In genomic region chr3:138454711-138455435, GRCm38 (mm10) we compare ENCODE assay signal across 27 mouse cellular contexts. TPM values are rescaled to one million over a fixed set of nuclear protein-coding genes. Genes with fewer than 3 reads are reported as not detected.
DNase-seq lines count a peak whose midpoint lies in the region; ATAC-seq and TF ChIP-seq lines count a peak whose summit lies in the region.
"Had no signal": no experiment of that assay in that cellular context is flagged by ENCODE, and none has a peak within 500 bp of the region (broad histone marks: within the 10 kb centered on the region; RNA-seq: fewer than 3 reads in every experiment).

No protein-coding gene starts in this region.

- peak; percentile 41 for ATAC-seq in lung, embryonic 16.5 days (ENCODE audit: low read depth)
- ATAC-seq: activated CD4-positive, CD25-positive, alpha-beta regulatory T cell, adult 4 months; CD4-positive, CD25-positive, alpha-beta regulatory T cell, adult 4 months; hindbrain, postnatal 0 days had no signal

- no peak overlapping the region for H3K4me3 ChIP-seq in kidney, adult 2 months (ENCODE audit: insufficient read depth, low read depth, low read length)
- no peak overlapping the region for H3K4me3 ChIP-seq in lung, embryonic 16.5 days (ENCODE audit: low read length)
- no peak overlapping the region for H3K4me3 ChIP-seq in embryonic fibroblast, embryonic 13.5 days (ENCODE audit: insufficient read depth, low read length)
- H3K4me3 ChIP-seq: embryonic facial prominence, embryonic 12.5 days; forebrain, embryonic 13.5 days; gastrocnemius, adult 2 months; heart, embryonic 10.5 days; hindbrain, embryonic 13.5 days had no signal

- H3K9ac ChIP-seq in lung, embryonic 16.5 days (ENCODE audit: low read length): no peak overlapping the region
- H3K9ac ChIP-seq: embryonic facial prominence, embryonic 12.5 days; forebrain, embryonic 13.5 days; hindbrain, embryonic 13.5 days had no signal

- H3K9me3 ChIP-seq in lung, embryonic 16.5 days (ENCODE audit: control insufficient read depth, low read length): no peaks in the 10 kb centered on the region
- H3K9me3 ChIP-seq: embryonic facial prominence, embryonic 12.5 days; forebrain, embryonic 13.5 days; G1E; heart, embryonic 10.5 days; hindbrain, embryonic 13.5 days had no signal

- no peak overlapping the region for H3K4me2 ChIP-seq in lung, embryonic 16.5 days (ENCODE audit: low read depth, low read length)
- H3K4me2 ChIP-seq: embryonic facial prominence, embryonic 12.5 days; forebrain, embryonic 13.5 days; hindbrain, embryonic 13.5 days had no signal

- no peak for TF ChIP-seq CTCF in kidney, adult 2 months (conservative IDR thresholded peaks at IDR 0.05; ENCODE audit: insufficient read depth, insufficient read length, low read depth, low read length)
- TF ChIP-seq CTCF in embryonic fibroblast, embryonic 13.5 days (IDR thresholded peaks at IDR 0.05; ENCODE audit: borderline replicate concordance, insufficient read depth, low read length): no peak

- H3K27me3 ChIP-seq in kidney, adult 2 months (replicated peaks; ENCODE audit: control insufficient read depth, insufficient read depth, low read length): no peaks in the 10 kb centered on the region
- H3K27me3 ChIP-seq in lung, embryonic 16.5 days (ENCODE audit: control insufficient read depth, insufficient read depth, low read depth, low read length): no peaks in the 10 kb centered on the region
- H3K27me3 ChIP-seq: embryonic facial prominence, embryonic 12.5 days; forebrain, embryonic 13.5 days; hindbrain, embryonic 13.5 days; Patski had no signal

- H3K27ac ChIP-seq in kidney, adult 2 months (ENCODE audit: insufficient read depth, low read depth, low read length): no peak overlapping the region
- no peak overlapping the region for H3K27ac ChIP-seq in lung, embryonic 16.5 days (ENCODE audit: low read length)
- peak overlapping the region; percentile 23; the same call in 1 of the 2 replicates for H3K27ac ChIP-seq in embryonic fibroblast, embryonic 13.5 days (ENCODE audit: insufficient read depth, low read length)
- H3K27ac ChIP-seq: embryonic facial prominence, embryonic 12.5 days; forebrain, embryonic 13.5 days; gastrocnemius, adult 2 months; heart, embryonic 10.5 days; hindbrain, embryonic 13.5 days; hindbrain, postnatal 0 days had no signal

- TF ChIP-seq POLR2A in kidney, adult 2 months (IDR thresholded peaks at IDR 0.05; ENCODE audit: low read depth, low read length): no peak
- TF ChIP-seq POLR2A in embryonic fibroblast, embryonic 13.5 days (IDR thresholded peaks at IDR 0.05; ENCODE audit: low read depth, low read length): no peak

- WGBS in kidney, adult 2 months: 67% methylated on average over 13 of the region's 13 CpGs
- WGBS in lung, embryonic 16.5 days: 84% methylated on average over 13 of the region's 13 CpGs

- no peaks in the 10 kb centered on the region; the same call in 1 of the 2 replicates for H3K4me1 ChIP-seq in kidney, adult 2 months (ENCODE audit: control insufficient read depth, insufficient read depth, low read length)
- no peaks in the 10 kb centered on the region for H3K4me1 ChIP-seq in lung, embryonic 16.5 days (replicated peaks; ENCODE audit: control insufficient read depth, insufficient read depth, low read length)
- no peaks in the 10 kb centered on the region for H3K4me1 ChIP-seq in embryonic fibroblast, embryonic 13.5 days (ENCODE audit: control insufficient read depth, insufficient read depth, low read length)
- H3K4me1 ChIP-seq: embryonic facial prominence, embryonic 12.5 days; forebrain, embryonic 13.5 days; heart, embryonic 10.5 days; hindbrain, embryonic 13.5 days had no signal

- H3K36me3 ChIP-seq in kidney, adult 2 months (ENCODE audit: control insufficient read depth, insufficient read depth, low read length): peaks cover 2% of the 10 kb centered on the region; the same call in 1 of the 2 replicates
- peaks cover 54% of the 10 kb centered on the region for H3K36me3 ChIP-seq in lung, embryonic 16.5 days (ENCODE audit: control insufficient read depth, insufficient read depth, low read length)

- peak; percentile 73 for DNase-seq in kidney, adult 2 months
- DNase-seq in kidney, adult 18-20 months: no peak
- DNase-seq in lung, postnatal 14 days: no peak
- DNase-seq in Muller cell, postnatal 12 days (ENCODE audit: inconsistent ontology term): peak; percentile 38
- no peak for DNase-seq in left cerebral cortex, adult 9 months (ENCODE audit: low spot score in 2 of 2)
- DNase-seq: adrenal gland, postnatal 14 days; B cell, adult 2 months; cerebellum, adult 11-12 months; cerebellum, adult 9-10 months; cerebellum, postnatal 25 days; gastrocnemius, adult 2 months; gastrocnemius, postnatal 25 days; heart, adult 18-20 months; heart, postnatal 10 days had no signal

RNA-seq across cellular contexts. Expression of gene Adh5, which starts 12.0 kb away (rescaled TPM):
- 82.6 and 107 TPM in 2 replicates for polyA plus RNA-seq in kidney, adult 2 months (2012; rRNA removed)
- 212 and 215 TPM in 2 replicates for polyA plus RNA-seq in lung, embryonic 16.5 days (2015; fragmentation: Nextera tagmentation; extraction: Ambion mirVana)
- 124 and 129 TPM in 2 replicates for polyA plus RNA-seq in embryonic fibroblast, embryonic 13.5 days (2011; ENCODE audit: insufficient read length, low read depth, missing spikeins)

RNA-seq across cellular contexts. Expression of gene Metap1, which starts 34.4 kb away (rescaled TPM):
- polyA plus RNA-seq in kidney, adult 2 months (2012; rRNA removed): 19.9 and 22.6 TPM in 2 replicates
- 46.6 and 48.2 TPM in 2 replicates for polyA plus RNA-seq in lung, embryonic 16.5 days (2015; fragmentation: Nextera tagmentation; extraction: Ambion mirVana)
- 62.3 and 63.5 TPM in 2 replicates for polyA plus RNA-seq in embryonic fibroblast, embryonic 13.5 days (2011; ENCODE audit: insufficient read length, low read depth, missing spikeins)

RNA-seq across cellular contexts. Expression of gene Adh4, which starts 39.6 kb away (rescaled TPM):
- polyA plus RNA-seq in kidney, adult 2 months (2012; rRNA removed): 0.08 and 0.31 TPM in 2 replicates
- polyA plus RNA-seq in lung, embryonic 16.5 days (2015; fragmentation: Nextera tagmentation; extraction: Ambion mirVana): not detected in 2 replicates
- polyA plus RNA-seq in embryonic fibroblast, embryonic 13.5 days (2011; ENCODE audit: insufficient read length, low read depth, missing spikeins): not detected in 2 replicates
- polyA plus RNA-seq: CD4-positive, CD25-positive, alpha-beta regulatory T cell, adult 4 months; cortical plate, adult 2 months; embryonic facial prominence, embryonic 12.5 days; forebrain, embryonic 13.5 days; G1E; heart, embryonic 10.5 days; heart, embryonic 14.5 days; hindbrain, embryonic 13.5 days; hindbrain, postnatal 0 days; Patski had no signal

Comparison
In these comparisons a context has a peak if more than half of its experiments do, and no peak if none do; other contexts are left out.
1. DNase-seq: peak in kidney, adult 2 months (single experiment) and Muller cell, postnatal 12 days (single experiment); none in kidney, adult 18-20 months (single experiment), lung, postnatal 14 days (single experiment) and left cerebral cortex, adult 9 months (0 of 2).